Mouse (Mus musculus) gastrocnemius, postnatal 14 days (tissue): ENCODE data around the gene Ptprd. TPM values are rescaled to one million over a fixed set of nuclear protein-coding genes. Genes with fewer than 3 reads are reported as not detected.

Experiments
- DNase-seq: peaks from one replicate; pipeline ENCODE4 v3.0.0; 2021; ENCODE audit warnings: mixed read lengths
- intact Hi-C: fragments of 180-260 bp; cut with DNase I; formaldehyde crosslinking; loops from one replicate; pipeline ENCODE4 v1.15.1; 2025; ENCODE audit warnings: low total_unique reads
- total RNA-seq, 2 experiments: library from RNA; stranded (reverse); gene quantifications; 2 replicates each; pipeline ENCODE4 v1.2.3; 2021

Ptprd gene
- total RNA-seq, 2 experiments from 2014 or later = 15.9 to 21.1 TPM

DNA sequence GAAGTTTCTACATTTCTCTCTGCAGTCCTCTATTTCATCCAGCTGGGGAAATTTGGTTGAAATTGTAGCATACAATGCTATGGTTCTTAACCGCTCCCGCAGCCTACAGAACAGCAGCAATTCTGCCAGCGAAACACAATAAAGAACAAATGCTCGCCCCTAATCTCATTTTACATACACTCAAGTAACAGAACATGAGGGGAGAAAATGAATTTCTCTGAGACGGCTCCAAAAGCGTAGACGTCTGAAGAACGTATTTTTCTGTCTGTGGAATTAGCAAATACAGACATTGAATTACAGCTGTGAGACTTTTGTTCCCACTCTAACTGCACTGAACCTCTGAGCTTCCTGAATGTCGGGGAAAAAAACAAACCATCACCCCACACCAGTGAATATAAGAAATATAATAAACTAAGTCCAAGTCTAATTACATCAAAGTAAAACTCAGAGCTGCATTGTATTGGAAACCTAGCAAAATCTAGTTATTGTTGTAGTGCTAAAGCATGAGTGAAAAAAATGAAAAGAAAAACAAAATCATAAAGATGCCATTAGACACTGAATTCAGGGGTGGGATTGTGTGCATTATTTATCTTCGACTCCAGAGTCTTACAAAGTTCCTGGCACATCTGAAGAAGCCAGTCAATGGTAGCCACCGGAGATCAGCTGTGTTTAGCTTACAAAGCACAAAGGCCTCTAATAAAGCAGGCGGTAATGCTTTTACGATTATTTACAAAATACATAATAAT is 2187.8 kb downstream of the Ptprd start:
- intact Hi-C loops = no loop called here
- no peak for DNase-seq

DNA sequence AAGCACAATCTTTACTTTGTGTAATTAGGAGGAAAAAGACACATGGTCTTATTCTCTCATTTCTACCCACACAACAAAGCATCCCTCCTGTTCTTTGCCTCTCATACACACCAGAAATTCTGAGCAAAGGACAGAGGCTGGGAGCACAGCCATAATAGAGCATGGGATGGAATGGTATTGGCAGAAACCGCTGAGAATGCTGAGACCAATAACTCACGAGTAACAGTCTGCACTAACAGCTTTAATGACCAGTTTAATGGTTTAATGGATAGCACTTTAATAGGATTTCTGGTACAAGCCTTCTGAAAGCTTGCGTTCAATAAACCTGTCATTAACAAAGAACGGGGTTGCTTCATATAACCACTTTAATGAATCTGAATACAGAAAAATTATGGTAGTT is 2190.1 kb downstream of the Ptprd start:
- no peak for DNase-seq
- intact Hi-C loops = no loop called here

DNA sequence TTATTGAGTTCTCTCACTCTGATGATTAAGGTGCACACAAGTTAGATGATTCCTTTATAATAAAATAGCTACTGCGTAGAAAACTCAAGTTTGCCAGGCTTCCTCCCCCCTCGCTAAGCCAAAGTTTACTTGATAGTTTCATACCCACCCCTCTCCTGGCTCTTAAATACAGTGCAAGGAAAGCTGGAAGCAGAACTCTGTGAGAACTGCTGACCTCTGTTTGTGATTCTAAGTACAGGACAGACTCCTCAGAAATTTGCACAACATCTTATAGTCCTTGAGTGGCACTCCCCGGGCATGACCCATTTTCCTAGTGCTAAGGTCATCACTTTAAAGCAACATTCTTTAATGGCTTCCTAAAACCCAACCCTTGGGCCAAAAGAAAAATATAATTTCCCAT is 2196.7 kb downstream of the Ptprd start:
- intact Hi-C loops = no loop called here
- no peak for DNase-seq

DNA sequence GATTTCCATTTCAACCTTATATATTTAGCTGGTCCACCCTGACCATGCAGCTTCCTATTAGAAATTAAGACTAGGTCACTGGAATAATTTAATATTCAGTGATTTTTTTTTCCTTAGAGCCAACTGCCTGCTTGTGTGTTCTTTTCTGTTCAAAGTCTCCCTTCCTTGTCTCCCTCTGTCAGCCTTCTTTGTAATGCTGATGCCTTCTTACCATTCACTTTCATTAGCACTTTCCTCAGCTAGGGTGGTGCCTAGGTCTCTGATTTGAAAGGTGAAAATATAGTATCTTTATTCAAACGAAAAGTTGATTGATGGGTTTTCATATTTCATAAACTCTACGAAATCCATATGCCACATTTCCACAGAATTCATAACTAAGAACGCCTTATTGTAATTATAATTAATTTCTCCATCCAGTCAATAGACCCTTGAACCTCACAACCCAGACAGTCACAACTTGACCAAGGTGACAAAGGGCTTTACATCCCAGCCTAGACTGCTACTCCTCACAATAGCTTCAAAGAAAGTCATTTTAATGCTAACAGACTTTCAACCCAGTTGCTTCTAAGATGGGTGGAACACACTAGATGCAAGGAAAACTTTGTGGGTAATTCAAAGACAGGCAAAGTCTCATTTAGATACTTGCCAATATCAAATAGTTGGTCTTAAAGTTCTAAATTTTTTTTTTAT is 2197.5 kb downstream of the Ptprd start:
- DNase-seq = no peak
- intact Hi-C loops = no loop called here

DNA sequence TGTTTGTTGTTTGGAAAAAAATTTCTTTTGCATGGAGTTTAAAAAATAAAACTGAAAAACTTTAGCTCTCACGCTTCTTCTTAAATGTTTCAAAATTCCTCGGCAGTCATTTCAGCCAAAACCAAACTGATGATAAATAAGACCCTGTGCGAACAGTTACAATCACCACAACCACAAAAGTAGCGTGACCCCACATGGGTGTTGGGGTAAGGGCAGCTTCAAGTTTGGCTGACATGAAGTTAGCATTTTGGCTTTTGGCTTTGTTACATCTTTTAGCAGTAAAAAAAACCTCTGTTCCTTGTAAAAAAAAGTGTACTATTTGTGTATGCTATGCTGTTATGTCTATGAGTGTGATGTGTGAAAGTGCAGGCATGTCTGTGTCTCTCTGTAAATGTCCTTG is 2203.2 kb downstream of the Ptprd start:
- intact Hi-C loops = no loop called here
- no peak for DNase-seq

DNA sequence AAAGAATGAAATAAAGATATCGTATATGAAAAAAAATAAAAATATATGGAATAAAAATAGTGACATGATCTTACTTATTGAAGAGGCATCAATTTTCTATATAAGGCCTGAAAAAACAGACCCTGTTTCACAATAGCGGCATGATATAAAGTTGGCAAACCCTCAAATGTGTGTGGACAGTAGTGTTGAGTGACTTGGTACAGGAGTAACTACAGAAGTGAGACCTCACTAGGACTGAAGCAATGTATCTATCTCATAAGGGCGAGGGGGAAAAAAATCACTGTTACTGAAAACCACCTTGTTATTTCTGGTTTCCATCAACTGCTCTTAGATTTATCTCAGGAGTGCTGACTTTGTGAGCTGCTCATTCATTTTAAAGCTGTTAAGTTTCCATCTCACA is 2204.5 kb downstream of the Ptprd start:
- intact Hi-C loops = no loop called here
- DNase-seq = no peak

DNA sequence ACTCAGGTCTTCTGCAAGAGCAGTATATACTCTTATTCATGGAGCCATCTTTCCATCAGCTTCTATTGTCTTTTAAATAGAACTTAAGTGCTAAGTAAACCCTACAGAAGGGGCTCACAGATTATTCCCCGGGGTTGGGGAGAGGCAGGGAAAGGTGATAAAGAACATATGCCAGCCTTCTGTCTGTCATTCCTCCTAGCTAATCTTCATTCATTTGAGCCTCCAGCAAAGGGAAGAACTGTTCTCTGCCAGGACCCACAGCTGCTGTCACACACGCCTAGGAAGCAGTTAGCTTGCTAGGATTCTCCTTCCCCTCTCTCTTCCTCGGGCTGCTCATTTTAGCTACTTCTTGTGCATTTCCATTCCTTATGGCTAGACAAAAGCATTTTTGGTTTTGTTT is 2205.0 kb downstream of the Ptprd start:
- intact Hi-C loops = no loop called here

DNA sequence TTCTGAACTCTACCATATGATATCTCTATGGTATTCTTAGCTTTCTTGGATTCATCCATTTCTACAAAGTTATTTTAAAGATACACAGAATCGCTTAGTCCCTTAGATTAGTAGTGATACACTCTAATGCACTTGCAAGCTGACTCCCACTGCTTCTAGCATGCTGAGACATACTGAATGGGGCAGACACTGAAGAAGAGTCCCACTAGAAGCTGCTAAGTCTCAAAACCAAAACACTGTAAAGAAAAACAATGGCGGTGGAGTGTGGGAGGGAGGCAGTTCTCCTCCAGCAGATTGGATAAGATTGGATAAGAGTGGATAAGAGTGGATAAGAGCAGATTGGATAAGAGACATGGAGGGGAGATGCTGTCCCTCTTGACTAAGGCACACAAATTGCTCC is 2207.6 kb downstream of the Ptprd start:
- no peak for DNase-seq
- intact Hi-C loops = no loop called here

More for the DNA sequence above, 2205.0 kb downstream of the Ptprd start:
- no peak for DNase-seq

DNA sequence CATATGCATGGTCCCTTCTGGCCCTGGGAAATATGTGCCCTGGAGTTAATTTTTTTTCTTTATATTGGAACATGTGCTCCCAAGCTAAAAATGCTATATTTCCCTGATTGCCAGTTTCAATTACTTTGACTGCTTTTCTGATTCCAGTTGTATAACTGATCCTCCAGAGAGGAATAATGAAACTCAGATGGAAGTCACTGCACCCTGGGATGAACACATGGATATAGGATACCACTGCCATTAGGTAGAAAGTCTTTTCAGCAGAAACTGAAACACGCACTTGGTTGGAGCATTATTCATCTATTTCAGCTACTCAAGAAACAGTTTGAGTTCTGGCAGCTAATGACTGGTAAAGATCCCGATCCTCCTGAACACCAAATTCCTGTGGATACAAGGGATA is 2211.5 kb downstream of the Ptprd start:
- DNase-seq = no peak
- intact Hi-C loops = no loop called here

DNA sequence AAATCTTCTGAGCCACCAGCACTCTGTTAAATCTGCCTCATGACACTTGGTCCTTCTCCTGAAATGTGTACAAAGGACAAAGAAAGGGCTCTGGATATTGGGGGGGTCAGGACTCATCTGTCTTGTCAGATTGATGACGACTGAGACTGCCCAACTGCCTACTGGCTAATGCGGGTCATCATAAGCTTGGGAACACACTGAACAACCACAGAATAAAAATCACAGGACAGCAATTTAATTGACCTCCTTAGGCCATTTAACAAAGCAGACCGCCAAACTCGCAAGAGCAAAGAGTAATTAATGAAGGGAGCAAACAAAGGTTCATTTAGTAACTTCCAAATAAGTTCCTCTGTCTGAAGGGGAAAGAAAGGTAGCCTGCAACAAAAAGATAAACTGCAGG is 2215.9 kb downstream of the Ptprd start:
- intact Hi-C loops = no loop called here
- no peak for DNase-seq

DNA sequence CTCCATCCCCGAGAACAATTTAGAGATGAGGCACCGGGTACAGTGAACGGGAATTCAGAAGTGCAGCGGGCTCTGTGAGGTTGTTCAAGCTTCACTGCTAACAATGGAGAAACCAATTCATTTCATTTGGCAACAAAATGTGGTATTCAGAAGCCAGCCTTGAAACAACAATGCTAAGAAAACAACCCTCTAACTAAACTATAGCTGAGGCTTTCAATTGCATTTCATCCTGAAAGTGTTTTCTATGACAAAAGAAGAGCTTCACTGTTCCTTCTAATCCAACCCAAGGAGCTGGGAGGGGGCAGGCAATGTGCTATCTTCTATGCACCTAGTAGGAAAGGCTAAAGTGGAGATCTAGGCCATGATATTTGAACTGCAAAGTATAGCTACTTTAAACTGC is 2217.2 kb downstream of the Ptprd start:
- intact Hi-C loops = no loop called here
- no peak for DNase-seq

DNA sequence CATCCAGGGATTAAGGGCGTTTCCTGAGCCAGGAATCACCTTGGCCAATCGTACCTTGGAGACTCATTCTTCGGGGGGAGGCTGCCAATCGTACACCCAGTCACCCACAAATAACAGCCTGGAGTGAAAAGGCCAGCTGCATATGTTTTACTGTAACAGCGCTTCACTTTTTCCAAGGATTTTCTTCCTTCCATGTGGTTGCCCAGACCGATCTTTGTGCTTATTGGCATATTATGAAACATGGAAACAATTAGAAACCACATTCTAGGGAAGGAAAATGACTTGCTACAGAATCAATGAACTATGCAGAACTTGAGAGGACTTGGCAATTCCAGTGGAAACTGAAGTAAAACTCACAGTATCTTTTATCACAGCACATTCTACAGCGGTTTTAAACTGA is 2218.7 kb downstream of the Ptprd start:
- intact Hi-C loops = no loop called here
- DNase-seq = no peak

DNA sequence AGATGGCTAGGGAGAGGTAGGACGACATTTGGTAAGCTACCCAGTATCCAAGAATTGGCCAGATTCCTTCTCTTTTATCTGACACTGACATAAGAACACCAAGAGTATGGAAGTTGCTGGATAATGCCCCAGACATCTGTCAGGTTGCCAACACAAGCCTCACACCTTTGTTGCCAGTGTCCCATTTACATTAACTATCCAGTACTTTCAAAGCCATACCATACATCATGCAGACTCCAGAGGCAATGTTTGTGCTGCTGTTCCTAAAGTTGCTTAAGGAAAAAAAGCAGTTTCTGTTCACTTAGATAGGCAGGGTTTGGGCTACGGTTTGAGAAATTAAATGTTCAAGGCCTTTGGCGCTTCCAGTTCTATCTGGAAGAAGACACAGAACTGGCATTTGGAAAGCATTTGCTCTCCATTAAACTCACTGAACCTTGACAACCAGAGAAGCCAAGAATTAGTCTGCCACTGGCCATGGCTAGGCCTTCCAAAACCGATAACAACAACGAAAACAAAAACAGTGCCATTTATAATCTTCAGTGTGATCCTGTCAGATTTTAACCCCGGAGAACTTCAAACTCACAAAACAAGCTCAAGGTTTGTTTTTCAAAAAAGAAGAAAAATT is 2220.0 kb downstream of the Ptprd start:
- intact Hi-C loops = no loop called here
- DNase-seq = no peak

DNA sequence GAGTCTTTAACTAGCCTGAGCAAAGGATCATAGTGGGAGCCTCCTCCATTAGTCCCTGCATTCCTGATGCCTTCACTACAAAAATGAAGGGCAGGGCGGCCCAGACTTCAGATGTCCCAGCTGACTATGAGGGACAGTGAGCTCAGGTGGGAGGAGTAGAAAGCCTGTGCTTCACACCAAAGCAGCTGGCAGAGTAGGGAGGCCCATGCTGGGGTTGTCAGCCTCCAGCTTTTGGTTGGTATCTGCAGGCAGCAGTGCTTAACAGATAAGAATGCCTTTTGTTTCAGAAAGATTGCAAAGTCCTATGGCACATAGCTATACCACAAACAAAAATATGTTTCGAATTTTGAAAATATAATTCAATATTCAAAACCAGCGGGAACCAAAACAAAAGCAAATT is 2237.0 kb downstream of the Ptprd start:
- intact Hi-C loops = no loop called here
- DNase-seq = no peak

DNA sequence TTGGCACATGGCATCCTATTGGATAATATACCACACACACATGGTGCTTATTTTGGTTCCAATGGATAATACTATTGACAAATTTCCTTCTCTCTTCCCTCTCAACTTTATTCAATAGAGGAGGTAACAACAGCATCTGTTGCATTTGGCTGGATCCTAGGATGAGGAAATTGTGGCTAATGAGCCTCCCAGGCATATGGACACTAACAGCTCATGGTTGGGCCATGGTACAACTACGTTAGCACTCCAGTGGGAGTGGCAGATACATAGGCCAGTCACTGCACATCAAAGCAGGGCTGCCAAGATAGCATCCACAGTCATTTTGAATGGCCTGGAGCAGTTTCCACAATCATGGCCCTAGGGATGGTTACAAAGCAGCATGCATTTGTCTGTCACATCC is 2238.4 kb downstream of the Ptprd start:
- DNase-seq = no peak
- intact Hi-C loops = no loop called here

DNA sequence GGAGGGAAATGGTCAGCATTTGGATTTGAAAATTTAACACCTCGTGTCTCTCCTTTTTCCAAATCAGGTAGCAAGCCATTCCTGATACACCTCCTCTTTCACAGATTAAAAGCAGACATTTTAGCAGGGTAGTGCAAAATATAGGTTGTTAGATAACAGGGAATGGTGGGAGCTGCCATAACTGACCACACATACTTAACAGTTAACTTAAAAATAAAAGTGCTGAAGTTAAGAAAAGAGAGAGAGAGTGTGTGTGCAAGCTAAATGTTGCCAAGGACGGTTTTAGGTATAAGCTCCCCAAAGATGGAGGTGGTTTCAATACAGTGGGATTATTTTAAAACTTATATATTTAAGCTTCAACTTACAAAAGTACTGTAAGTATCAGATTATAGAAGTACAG is 2241.8 kb downstream of the Ptprd start:
- no peak for DNase-seq
- intact Hi-C loops = no loop called here

DNA sequence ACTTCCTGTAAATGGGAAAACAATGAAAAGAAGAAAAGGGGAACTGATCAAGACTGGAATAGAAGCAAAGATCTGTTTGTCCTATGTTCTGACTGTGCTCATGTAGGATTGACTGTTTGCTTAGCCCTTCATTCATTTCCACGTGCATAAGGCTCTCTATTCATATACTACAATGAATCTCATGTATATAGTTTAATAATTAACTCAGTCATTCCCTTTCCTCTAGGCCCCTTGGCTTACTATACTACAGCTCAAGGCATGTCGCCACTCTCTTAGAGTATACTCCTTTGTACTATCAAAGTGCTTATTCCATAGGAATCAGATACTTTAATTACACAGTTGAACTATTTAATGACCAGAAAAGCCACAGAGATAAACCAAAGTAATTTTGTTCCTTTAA is 2243.1 kb downstream of the Ptprd start:
- intact Hi-C loops = no loop called here
- DNase-seq = no peak

DNA sequence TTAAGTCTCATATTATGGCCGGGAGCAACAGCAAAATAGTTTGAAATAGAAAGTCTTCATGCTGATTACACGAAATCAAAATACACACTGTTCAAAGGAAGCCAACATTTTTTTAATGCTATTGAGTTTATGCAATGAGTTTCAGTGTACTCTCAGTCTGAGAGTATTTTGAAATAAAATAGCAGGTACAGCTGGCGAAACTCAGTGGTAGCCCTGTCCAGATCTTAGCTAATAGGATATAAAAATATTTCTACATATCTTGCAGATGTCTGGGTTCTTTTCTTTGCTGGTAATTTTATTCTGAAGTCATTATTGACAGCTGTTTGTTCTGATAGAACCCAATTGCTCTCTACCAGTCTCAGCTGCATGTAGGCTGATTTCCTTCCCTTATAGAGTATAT is 2246.0 kb downstream of the Ptprd start:
- intact Hi-C loops = no loop called here
- DNase-seq = no peak

DNA sequence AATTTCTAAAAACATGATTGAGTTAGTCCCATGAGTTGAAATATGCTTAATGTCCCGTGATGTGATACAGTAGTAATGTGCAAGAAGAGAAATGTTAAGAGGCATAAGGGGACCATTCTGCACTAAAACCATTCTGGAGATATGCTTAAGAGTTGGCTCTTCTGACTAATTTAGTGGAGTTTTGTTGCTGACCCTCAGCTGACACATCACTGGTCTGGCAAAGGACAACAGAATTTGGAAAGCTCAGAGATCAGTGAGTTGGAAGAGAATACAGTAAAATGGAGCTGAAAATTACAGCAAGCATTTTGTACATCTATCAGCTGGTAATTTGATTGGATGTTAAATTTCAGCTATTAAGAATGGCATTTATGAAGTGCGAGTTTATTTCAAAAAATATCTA is 2248.8 kb downstream of the Ptprd start:
- intact Hi-C loops = no loop called here
- DNase-seq = no peak

DNA sequence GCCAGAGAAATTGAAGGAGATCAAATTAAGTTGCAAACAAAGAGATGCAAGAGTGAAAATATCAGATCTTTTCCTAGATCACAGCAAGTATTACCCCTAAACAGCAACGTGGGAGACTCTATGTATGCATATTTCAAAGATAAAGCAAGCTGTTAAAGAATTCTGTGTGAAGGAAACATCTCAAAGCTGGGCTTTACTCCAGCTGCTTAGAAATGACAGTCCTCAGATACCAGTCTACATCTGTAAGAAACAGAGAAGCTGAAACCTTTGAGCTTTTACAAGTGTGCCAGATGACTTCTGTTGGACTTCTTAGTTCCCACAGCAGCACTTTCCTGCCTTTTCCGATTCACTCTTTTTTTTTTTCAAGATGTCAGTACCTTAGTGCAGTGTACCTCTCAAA is 2249.9 kb downstream of the Ptprd start:
- no peak for DNase-seq

More for the DNA sequence above, 2249.9 kb downstream of the Ptprd start:
- intact Hi-C loops = no loop called here
